Mouse (Mus musculus): ENCODE data around the gene Nhsl2.

DNA sequence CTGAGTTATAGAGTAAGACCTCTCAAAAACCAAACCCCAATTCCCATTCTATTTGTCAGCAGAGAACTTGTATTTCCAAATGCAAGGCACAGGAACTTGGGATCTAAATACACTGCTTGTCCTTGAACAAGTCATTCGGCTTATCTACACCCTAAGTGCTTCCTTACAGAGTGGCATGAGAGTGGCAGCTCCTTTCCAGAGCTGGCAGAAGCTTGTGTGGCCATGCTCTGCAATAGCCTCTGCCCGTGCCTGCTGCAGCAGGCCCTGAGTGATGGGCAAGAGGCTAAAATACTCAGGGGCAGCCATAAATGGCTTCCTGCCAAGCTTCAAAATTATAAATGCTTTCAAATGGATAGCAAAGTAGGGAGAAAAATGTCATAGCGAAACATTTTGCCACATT, 123.8 kb downstream of the Nhsl2 start:
- no peak for TF ChIP-seq POLR2A (IDR thresholded peaks at IDR 0.05; ENCODE audit: borderline replicate concordance, insufficient read depth, low read length)
- no peak for TF ChIP-seq CTCF (IDR thresholded peaks at IDR 0.05; ENCODE audit: borderline replicate concordance, insufficient read depth, low read depth, low read length)

Data from cerebellum, adult 2 months (tissue).